Mouse (Mus musculus): Measurements from ENCODE around the gene Nek4.

Gene Nek4

DNA sequence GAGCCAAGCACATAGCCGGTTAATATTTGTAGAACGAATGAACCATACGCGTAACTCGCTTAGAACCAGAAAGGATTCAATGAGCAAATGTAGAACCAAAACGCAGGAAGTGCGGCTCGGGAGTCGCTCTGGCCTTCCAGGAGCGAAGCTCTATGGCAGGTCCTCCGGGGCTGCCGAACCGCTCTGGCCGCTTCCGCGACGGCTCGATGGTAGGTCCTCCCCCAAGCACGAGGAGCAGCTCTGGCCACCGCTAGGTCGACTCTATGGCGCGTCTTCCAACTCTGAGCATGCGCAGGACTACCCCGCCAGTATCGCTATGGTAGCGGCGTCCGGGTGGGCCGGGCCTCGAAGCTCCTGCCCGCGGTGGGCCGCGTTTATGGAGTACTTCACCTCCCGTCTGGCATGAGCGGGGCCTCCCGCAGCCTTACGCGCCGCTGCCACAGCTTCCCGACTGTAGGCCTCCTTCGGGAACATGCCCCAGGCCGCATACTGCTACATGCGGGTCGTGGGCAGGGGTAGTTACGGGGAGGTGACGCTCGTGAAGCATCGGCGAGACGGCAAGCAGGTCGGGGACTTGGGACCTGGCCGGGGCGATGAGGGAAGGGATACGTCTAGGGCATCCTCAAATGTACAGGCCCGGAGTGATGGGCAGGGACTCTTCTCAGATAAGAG, at the start of gene Nek4:
Gene Nek4 (plus strand): TSS at position 224 of the 672 bp plus-strand sequence.
- 0 out of 2 replicates have a peak, but pooled peaks have one; percentile 11 for TF ChIP-seq GATA4 (IDR thresholded peaks at IDR 0.05; ENCODE audit: insufficient replicate concordance, low read length)

DNA sequence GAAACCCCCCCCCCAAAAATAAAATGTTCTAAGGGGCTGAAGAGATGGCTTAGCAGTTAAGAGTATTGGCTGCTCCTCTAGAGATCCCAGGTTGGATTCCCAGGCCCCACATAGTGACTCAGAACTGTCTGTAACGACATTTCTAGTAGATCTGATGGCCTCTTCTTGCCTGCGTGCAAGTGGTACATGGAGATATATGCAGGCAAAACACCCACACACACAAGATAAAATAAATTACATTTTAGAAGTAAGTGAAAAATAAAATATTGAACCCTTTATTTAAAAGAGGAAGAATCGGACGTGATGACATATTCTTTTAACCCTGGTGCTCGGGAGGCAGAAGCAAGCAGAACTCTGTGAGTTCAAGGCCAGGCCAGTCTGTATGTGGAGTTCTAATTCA, 48.5 kb upstream of the Nek4 start:
- TF ChIP-seq GATA4 (IDR thresholded peaks at IDR 0.05; ENCODE audit: insufficient replicate concordance, low read length): no peak

DNA sequence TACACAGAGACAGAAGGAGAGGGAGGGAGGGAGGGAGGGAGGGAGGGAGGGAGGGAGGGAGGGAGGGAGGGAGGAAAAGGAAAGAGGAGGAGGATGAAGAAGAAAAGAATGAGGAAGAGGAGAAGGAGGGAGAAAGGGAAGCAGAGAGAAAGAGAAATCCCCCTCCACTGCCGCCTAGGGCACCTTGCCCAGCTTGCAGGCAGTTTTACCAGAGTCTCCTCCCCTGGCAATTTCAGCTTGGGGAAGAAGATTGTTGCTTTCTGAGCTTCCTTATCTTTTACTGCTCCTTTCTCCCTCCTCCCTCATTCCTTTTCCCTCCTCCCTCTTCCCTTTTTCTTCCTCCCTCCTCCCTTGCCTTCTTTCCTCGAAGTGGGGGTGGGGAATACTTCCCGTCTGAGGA, 48.1 kb upstream of the Nek4 start:
- TF ChIP-seq GATA4 (IDR thresholded peaks at IDR 0.05; ENCODE audit: insufficient replicate concordance, low read length): no peak

DNA sequence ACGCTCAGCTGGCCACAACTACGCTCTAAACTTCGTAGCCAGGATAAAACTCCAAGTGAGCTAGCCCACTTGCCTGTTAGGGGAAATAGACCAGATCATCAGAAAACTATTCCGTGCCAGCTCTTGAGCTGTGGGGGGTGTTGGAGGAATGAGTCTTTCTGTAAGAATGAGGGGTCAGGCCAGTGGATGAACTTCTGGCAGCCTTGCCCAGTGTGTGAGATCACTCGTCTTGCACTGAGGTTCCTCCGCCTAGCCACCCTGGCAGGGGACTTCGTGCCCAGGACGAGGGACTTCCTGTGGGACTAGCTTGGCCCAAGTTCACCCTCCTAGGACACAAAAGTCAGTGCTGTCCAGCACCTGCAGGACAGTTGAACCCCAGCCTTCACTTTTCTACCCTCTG, 46.9 kb upstream of the Nek4 start:
- TF ChIP-seq GATA4 (IDR thresholded peaks at IDR 0.05; ENCODE audit: insufficient replicate concordance, low read length): no peak

DNA sequence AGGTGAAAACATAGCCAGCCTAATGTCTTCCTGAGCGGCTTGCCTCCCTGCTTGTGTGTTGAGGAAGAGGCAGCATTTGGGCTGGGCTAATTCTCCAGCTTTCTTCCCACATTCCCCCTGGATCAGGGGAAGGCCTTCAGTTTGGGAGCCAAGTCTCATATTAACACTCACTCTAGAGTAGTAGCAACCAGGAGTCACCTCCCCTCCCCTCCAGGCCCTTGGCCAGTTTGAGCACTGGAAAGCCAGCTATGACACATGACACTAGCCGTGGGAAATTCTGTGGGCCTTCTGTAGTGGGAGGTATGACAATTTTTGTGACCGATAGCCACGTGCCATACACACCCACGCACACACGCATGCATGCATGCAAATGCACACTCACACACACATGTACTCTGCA, 45.2 kb upstream of the Nek4 start:
- no peak for TF ChIP-seq GATA4 (IDR thresholded peaks at IDR 0.05; ENCODE audit: insufficient replicate concordance, low read length)

DNA sequence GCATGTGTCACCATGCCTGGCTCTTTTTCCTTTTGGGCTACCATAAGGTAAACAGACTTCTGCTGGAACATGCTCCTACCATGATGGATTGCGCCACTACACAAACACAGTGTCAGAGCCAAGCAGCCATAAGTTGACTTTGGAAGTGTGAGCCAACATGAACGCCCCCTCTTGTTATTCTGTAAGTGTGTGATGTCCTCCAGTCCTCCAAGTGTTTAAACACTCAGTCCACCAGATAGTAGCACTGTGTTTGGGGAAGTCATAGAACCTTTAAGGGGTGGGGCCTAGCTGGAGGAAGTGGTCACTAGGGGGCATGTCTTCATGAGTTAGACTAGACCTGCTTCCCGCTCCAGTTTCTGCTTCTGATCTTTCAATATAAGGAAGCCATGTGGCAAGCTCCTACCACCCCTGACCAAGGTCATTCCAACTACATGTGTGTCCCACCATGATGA, 43.3 kb upstream of the Nek4 start:
- TF ChIP-seq GATA4 (IDR thresholded peaks at IDR 0.05; ENCODE audit: insufficient replicate concordance, low read length): no peak

DNA sequence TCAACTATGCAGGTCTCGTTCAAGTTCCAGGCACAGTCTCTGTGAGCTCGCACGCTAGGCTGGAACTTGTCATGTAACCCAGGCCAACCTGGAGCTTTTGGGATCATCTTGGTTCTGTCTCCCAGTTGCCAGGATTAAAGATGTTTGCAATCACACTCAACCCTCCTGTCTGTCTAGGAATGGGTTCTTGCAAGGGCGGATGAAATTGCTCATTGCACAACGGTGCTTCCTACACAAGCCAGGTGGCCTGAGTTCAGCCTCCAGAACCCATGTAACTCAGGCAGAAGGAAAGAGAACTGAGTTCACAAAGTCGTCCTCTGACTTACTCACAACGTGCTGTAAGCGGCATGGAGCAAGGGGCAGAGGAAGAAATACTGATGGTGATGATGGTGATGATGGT, 40.0 kb upstream of the Nek4 start:
- TF ChIP-seq GATA4 (IDR thresholded peaks at IDR 0.05; ENCODE audit: insufficient replicate concordance, low read length): no peak

DNA sequence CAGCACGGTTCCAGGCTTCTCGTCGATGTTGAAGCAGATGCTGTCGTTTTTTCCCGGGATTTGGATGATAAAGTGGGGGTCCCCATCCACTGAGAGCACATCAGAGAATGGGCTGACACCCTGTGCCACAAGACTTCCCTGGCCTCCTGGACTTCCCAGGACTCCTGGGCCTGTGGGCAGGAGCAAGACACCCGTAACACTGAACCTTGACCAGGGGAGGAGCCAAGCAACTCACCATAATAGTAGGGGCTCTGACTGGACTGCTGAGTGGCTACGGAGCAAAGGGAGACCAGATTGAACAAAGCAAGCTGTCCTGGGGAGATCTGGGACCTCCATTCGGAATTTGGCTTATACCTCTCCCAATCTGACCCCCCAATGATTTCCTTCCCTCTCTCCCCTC, 38.5 kb upstream of the Nek4 start:
- TF ChIP-seq GATA4 (IDR thresholded peaks at IDR 0.05; ENCODE audit: insufficient replicate concordance, low read length): no peak

DNA sequence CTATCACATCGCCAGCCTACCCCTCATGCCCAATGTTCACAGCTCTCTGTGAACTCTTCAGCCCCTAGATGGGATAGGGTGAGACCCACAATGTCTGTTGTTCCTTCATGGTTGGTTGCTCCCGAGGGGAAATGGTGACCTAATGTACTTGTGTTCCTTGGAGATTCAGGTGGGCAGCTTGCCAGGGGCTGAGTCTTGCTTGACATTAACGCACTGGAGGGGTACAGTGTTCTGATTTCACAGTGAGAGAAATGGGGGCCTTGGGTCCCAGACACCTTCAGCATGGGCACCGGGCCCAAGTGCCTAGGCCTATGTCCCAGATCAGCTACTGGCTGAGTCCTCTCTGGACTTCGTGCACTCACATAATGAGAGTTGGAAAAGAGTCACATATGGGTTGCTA, 37.8 kb upstream of the Nek4 start:
- TF ChIP-seq GATA4 (IDR thresholded peaks at IDR 0.05; ENCODE audit: insufficient replicate concordance, low read length): no peak

DNA sequence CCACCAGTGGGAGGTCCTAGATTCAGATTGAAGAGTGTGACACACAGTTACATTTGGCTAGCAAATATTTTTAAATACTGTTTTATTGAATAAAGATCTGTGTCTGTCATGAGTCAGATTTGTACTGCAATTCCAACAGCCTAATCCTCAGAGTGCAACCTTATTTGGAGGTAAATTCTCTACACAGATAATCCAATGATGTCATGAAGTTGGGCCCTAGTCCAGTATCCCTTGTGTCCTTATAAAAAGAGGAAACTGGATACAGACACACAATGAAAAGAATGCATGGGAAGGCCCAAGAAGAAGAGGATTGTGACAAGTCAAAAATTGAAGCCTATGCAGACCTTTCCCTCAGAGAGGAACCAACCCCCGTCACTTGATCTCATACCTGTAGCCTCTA, 34.7 kb upstream of the Nek4 start:
- no peak for TF ChIP-seq GATA4 (IDR thresholded peaks at IDR 0.05; ENCODE audit: insufficient replicate concordance, low read length)

DNA sequence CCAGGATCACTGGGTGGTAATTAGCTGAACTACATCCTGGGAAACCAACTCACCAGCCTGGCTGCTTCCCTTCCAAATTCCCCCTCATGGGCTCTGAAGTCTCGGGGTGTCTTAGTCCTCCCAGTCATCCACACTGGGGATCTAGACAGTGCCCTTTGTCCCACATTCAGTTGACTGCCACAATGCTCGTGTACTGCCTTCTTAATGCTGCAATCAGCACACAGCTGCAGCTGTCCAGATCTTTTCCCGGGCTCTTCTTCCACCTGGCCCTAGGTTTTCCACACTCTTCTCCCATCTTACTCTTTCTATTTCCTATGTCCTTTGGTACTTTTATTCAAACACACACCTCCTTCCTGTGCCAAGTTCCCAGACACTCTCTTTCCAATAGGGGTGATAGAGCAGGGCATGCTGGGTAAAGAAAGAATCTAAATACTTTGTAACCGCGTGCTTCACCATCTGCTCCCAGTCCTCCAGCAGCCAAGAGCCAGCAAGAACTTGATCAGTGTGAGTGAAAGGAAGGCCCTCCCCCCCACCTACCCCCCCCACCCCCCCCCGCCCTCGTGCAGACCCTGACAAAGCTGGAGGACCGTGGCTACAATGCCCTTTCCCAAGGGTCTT, 29.0 kb upstream of the Nek4 start:
- TF ChIP-seq GATA4 (IDR thresholded peaks at IDR 0.05; ENCODE audit: insufficient replicate concordance, low read length): no peak

DNA sequence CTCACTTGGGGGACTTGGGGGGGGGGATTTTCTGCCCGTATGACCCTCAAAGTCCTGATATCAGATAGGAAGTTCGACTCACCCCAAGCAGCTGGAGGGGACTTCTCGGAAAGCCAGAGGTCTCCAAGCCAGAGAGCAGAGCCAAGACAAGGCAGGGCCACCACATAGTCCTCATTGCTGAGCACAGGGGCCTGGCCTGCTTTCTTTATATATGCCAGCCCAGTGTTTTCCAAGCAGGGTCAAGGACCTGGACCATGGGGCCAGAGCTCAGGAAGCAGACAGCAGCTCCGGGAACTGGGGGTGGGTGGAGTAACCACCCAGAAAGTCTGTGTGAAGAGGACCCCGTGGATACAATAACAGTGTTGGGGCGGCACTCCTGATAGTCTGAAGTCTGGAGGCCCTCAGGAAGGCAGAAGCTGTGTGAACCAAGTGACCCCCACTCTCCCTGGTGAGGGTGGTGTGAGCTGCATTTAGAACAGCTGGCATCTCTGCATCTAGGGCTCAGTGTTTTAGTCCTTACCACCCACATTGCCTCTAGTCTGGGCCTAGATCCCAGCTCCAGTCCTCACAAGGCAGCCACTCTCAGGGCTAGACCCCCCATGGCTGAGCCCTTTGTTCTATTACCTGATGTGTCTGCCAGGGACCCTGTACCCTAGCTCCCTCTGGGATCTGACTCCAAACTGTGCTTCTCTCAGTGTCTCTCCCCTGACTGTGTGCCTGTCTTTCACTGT, 27.6 kb upstream of the Nek4 start, which contains the start of gene Itih3:
Gene Itih3 (minus strand): TSS at position 386 of the 731 bp plus-strand sequence.
- TF ChIP-seq GATA4 (IDR thresholded peaks at IDR 0.05; ENCODE audit: insufficient replicate concordance, low read length): no peak; the same call in 1 of the 2 replicates

DNA sequence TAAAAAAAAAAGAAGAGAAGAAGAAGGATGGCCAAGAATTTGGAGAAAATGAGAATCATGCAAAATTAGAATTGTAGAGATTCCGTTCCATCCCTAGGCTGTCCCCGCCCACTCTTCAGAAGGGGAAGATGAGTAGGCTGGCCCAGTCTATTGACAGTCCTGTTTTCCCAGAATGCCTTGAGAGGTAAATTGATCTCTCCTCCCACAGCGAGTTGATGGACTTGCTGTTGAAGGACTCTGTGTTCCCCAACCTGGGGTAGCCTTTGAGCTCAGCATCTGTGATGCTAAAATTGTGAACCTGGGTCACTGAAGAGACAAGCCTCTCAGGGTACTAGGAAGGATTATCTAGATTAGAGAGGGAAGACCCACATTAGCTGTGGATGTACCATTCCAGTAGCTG, 25.7 kb upstream of the Nek4 start:
- TF ChIP-seq GATA4 (IDR thresholded peaks at IDR 0.05; ENCODE audit: insufficient replicate concordance, low read length): no peak

DNA sequence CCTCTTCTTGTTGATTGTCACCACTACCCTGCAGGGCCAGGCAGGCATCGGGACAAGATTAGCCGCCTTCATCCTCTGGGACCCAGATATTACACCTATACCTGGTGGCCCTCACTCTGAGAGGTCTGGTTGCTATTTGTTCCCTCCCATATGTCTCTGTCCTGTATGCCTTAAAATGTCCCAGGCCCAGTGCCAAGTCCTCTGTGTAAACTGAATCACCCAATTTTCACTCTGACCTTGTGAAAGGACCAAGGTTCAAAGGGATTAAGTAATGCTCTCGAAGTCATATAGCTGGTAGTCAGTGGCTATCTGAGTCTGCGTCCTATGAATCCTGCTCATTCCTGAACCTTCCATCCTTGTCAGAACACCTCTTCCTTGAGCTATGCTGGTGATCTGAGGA, 20.8 kb upstream of the Nek4 start:
- no peak for TF ChIP-seq GATA4 (IDR thresholded peaks at IDR 0.05; ENCODE audit: insufficient replicate concordance, low read length)

DNA sequence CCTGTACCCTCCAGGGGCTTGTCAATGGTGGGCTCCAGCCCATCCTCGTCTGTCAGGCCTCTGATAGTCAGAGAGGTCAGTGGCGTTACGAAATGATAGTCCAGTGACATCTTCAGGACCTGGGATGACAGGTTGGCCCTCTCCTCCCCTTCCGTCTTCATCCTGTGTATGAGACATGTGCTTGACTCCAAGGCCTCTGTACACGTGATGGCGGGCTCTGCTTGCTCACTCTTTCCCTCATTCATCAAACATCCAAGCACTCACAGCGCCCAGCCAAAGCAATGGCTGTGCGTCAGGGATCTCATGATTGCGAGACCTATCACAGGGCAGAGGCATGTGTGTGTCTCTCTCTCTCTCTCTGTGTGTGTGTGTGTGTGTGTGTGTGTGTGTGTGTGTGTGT, 17.8 kb upstream of the Nek4 start:
- no peak for TF ChIP-seq GATA4 (IDR thresholded peaks at IDR 0.05; ENCODE audit: insufficient replicate concordance, low read length)

DNA sequence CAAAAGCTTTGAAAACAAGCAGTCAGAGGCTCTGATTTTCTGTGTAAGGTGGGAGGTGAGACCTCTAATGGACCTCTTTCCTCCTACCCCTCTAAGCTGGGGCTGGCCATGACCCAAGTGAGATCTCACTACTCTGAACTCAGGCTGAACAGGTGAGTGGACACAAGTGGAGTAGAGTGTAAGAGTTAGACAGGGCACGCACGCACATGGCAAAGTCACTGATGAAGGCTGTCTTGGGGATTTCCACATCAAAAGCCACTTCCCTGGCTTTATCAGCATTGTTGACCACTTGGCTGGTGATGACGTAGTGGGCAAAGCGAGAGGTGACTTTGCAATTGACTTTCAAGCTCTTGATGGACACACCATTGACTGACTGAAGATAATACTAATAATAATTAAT, 8.9 kb upstream of the Nek4 start:
- TF ChIP-seq GATA4 (IDR thresholded peaks at IDR 0.05; ENCODE audit: insufficient replicate concordance, low read length): no peak
